Mouse (Mus musculus): ENCODE data around the gene Ptprt.

DNA sequence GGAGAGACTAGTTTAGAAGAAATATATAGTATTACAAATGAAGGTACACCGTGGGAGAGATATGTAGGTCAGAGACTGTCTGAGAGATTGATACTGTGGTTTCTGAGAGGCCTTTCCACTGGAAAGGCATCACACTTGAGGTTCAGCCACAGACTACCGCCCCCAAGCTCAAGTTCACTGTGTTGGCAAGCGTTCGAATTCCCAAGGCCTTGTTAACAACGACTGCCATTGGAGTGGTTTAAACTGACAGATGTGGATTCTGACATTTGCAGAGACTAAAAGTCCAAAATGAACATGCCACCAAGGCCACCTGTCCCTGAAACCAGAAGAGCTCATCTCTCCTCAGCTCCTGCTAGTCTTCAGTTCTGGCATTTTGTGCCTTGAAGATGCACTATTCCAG, 951.6 kb downstream of the Ptprt start:
- TF ChIP-seq CTCF (conservative IDR thresholded peaks at IDR 0.05; ENCODE audit: insufficient read depth, insufficient read length, low read depth, low read length) (no peak), POLR2A (IDR thresholded peaks at IDR 0.05; ENCODE audit: low read depth, low read length) (no peak)

Data from kidney, adult 2 months (tissue).